Mouse (Mus musculus): ENCODE measurements around the gene Ccl21a.
"Not testable (repeated sequence)": the region's sequence is repeated elsewhere in the genome, so short reads cannot be mapped to it uniquely, and the experiment has no call there.

Gene Ccl21a

DNA sequence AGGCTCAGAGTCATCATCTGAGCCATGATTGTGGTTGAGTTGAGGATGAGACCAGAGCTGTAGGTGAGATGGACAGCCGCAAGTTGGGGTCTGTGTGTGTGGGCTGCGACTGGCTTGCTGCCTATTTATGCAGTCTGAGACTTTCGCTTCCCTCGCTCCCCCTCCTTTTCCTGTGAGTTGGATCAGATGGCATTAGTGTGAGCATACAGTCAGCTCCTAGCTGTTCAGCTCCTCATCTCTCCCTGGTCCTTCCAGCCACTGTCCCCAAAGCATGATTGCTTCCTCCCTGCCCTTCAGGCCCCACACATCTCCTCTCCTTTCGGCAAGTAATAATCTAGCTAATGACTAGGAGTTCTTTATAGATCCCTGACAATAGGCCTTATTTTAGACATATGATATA is at the start of gene Ccl21a:
TSS of gene Ccl21a (minus strand) at position 101 of the 400 bp plus-strand sequence.
- DNase-seq = not testable (repeated sequence)

DNA sequence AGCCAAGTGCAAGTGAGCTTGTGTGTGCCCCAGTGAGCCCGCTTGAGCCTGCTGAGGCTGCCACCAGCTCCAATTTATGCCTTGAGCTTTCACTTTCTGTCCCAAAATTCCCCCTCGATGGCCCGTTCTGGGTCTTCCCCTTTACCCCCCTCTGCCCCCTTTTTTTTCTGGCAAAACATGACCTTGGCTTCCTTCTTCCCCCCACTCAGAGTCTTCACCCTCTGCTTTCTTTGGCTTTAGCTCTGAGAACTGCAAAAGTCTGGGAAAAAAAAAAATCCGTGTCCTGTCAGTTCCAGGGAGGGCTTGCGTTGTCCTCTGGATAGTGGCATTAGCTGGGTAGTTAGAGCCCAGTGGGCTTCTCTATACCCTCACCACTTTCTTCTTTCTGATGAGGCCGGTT is 17.3 kb downstream of the Ccl21a start, which contains the start of gene Ccl19:
TSS of gene Ccl19 (minus strand) at position 101 of the 400 bp plus-strand sequence.
- not testable (repeated sequence) for DNase-seq

DNA sequence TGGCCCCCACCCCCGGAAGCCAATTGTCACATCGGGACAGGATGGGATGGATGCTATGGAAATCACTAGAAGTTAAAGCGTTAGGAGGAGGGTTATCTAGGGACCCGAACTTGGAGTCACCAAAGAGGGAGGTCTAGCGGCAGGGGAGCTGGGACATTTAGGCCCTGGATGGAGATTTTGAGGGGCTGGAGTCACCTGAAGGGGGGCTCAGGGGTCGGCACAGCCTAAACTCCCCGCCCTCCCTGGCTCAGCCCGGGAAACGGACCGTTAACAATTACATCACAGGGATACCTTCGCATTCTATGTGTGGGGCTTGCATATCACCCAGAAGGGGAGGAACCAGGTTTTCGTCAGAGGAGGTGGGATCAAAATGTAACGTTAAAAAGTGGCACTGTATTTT is 38.5 kb downstream of the Ccl21a start, which contains the start of gene 4930578G10Rik:
TSS of gene 4930578G10Rik (plus strand) at position 301 of the 400 bp plus-strand sequence.
- not testable (repeated sequence) for DNase-seq
